Mouse (Mus musculus) fat pad, adult 2 months (tissue): ENCODE measurements around the gene Capn8.

Experiments
- DNase-seq: peaks from one replicate; pipeline ENCODE4 v3.0.0-alpha.2; 2011; ENCODE audit warnings: low read depth, low spot score; ENCODE audit errors: extremely low read depth

Gene Capn8

GRCm38 (mm10) chr1:182678151-182678550, 113.3 kb downstream of the Capn8 start:
- DNase-seq: no peak

- no peak for DNase-seq
Observed at GRCm38 (mm10) chr1:182679169-182679568, 114.4 kb downstream of the Capn8 start.

- no peak for DNase-seq
Observed at GRCm38 (mm10) chr1:182679582-182679981, 114.8 kb downstream of the Capn8 start.
